Mouse (Mus musculus) embryo, embryonic 10.5 days (tissue): Measurements from ENCODE around the gene Lpcat2b.

Experiments used
- DNase-seq: peaks from one replicate; pipeline ENCODE4 v3.0.0-alpha.2; 2015; ENCODE audit warnings: low spot score

Lpcat2b gene

GRCm38 (mm10) chr5:107448784-107449183 is 17.4 kb downstream of the Lpcat2b start:
- DNase-seq, result no peak

GRCm38 (mm10) chr5:107449620-107450019 is 18.3 kb downstream of the Lpcat2b start:
- DNase-seq, result no peak

- DNase-seq, result no peak
Observed at GRCm38 (mm10) chr5:107450299-107450698, 18.9 kb downstream of the Lpcat2b start.

GRCm38 (mm10) chr5:107462147-107463076 is 31.1 kb downstream of the Lpcat2b start:
- no peak for DNase-seq

- DNase-seq, result no peak
Observed at GRCm38 (mm10) chr5:107466501-107466900, 35.2 kb downstream of the Lpcat2b start.

- DNase-seq, result no peak
Observed at GRCm38 (mm10) chr5:107467098-107467497, 35.7 kb downstream of the Lpcat2b start.

GRCm38 (mm10) chr5:107470600-107471329 is 39.4 kb downstream of the Lpcat2b start:
- no peak for DNase-seq

GRCm38 (mm10) chr5:107480194-107480593 is 48.8 kb downstream of the Lpcat2b start:
- no peak for DNase-seq
